Comparison of ENCODE assay signal across 7 mouse cellular contexts in the genomic region with DNA sequence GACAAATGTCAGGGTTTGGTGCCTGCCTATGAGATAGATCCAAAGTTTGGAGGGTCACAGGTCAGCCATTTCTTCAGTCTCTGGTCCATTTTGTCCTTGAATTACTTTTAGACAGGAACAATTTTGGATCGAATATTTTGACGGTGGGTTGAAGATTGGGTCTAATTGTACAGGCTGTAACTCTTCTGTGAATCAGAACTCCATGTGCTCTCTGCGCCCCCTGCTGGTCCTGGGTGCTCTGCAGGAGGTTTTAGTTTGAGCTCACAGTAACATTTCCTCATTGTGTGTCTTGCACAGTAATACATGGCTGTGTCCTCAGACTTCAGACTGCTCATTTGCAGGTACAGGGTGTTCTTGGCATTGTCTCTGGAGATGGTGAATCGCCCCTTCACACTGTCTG.
DNase-seq lines count a peak whose midpoint lies in the region; ATAC-seq and TF ChIP-seq lines count a peak whose summit lies in the region.
"Not testable (repeated sequence)": the region's sequence is repeated elsewhere in the genome, so short reads cannot be mapped to it uniquely, and the experiment has no call there.

No protein-coding gene starts in this region.

- H3K27ac ChIP-seq in gastrocnemius, adult 2 months; left cerebral cortex, adult 2 months; lung, postnatal 0 days (ENCODE audit: low read length): not testable (repeated sequence)

- intact Hi-C loops in gastrocnemius, adult 2 months (cut with DNase I); left cerebral cortex, adult 2 months (cut with DNase I): not testable (repeated sequence)

- not testable (repeated sequence) for H3K4me3 ChIP-seq in G1E (ENCODE audit: low read depth, low read length); gastrocnemius, adult 2 months; left cerebral cortex, adult 2 months; lung, postnatal 0 days (ENCODE audit: low read depth, low read length)

- not testable (repeated sequence) for H3K9ac ChIP-seq in lung, postnatal 0 days (replicated peaks; ENCODE audit: low read depth)

- peaks cover 16% of the 10 kb centered on the region for H3K9me3 ChIP-seq in G1E (replicated peaks)
- H3K9me3 ChIP-seq in lung, postnatal 0 days (ENCODE audit: low read length): not testable (repeated sequence)

- not testable (repeated sequence) for DNase-seq in G1E (ENCODE audit: low spot score); gastrocnemius, adult 2 months; left cerebral cortex, adult 2 months (ENCODE audit: extremely low spot score in 1 of 2, low spot score in 2 of 2); lung, postnatal 0 days (ENCODE audit: low spot score)
- DNase-seq in kidney, adult 9 months: peak; percentile 1

- not testable (repeated sequence) for TF ChIP-seq CTCF in G1E (IDR thresholded peaks at IDR 0.05; ENCODE audit: low read depth, low read length)
- TF ChIP-seq CTCF in gastrocnemius, adult 2 months (IDR thresholded peaks at IDR 0.05): peak; percentile 9; the same call in 1 of the 2 replicates
- TF ChIP-seq CTCF in left cerebral cortex, adult 2 months (IDR thresholded peaks at IDR 0.05): peak; percentile 22
- 0 out of 2 replicates have a peak, but pooled peaks have one; percentile 6 for TF ChIP-seq CTCF in lung, postnatal 0 days (IDR thresholded peaks at IDR 0.05)

- ATAC-seq in G1E (ENCODE audit: extremely low read depth, insufficient number of reproducible peaks, low FRiP score, poor library complexity, severe bottlenecking): peak; percentile 43; the same call in 1 of the 2 replicates
- peak; percentile 53 to 66; a peak in 3 of 4 replicates for ATAC-seq in hematopoietic stem cell, adult 5-6 weeks (replicated peaks in 1 of 2; ENCODE audit: insufficient read depth in 1 of 2, low FRiP score in 2 of 2, low TSS enrichment in 1 of 2, low read depth in 1 of 2, poor library complexity in 2 of 2, severe bottlenecking in 2 of 2)
- ATAC-seq in lung, postnatal 0 days: not testable (repeated sequence)
- ATAC-seq in megakaryocyte-erythroid progenitor cell, adult 5-6 weeks (replicated peaks; ENCODE audit: low FRiP score, low TSS enrichment, poor library complexity, severe bottlenecking): peak; percentile 75; the same call in 1 of the 2 replicates

- not testable (repeated sequence) for H3K27me3 ChIP-seq in G1E (ENCODE audit: insufficient read depth, low read length); lung, postnatal 0 days (replicated peaks; ENCODE audit: insufficient read depth, low read length)

- TF ChIP-seq EP300 in lung, postnatal 0 days (IDR thresholded peaks at IDR 0.05): not testable (repeated sequence)

- not testable (repeated sequence) for H3K4me1 ChIP-seq in G1E (ENCODE audit: insufficient read depth, low read depth, low read length); lung, postnatal 0 days (ENCODE audit: insufficient read depth, low read depth, low read length)

- 39% methylated on average over 4 of the region's 4 CpGs for WGBS in lung, postnatal 0 days

- H3K36me3 ChIP-seq in G1E (replicated peaks); lung, postnatal 0 days (ENCODE audit: insufficient read depth, low read length): not testable (repeated sequence)

- H3K4me2 ChIP-seq in lung, postnatal 0 days (replicated peaks; ENCODE audit: low read depth, low read length): not testable (repeated sequence)
